Mouse (Mus musculus): ENCODE measurements around the gene St6galnac4. TPM values are rescaled to one million over a fixed set of nuclear protein-coding genes. Genes with fewer than 3 reads are reported as not detected.

St6galnac4 gene
- polyA plus RNA-seq (2015; fragmentation: Nextera tagmentation; extraction: Ambion mirVana): 7.9 and 8.5 TPM in 2 replicates

GRCm38 (mm10) chr2:32586871-32587351, at the start of gene St6galnac4:
Gene St6galnac4, plus strand, starts transcription at chr2:32587095.
- Histone ChIP-seq H3K36me3 (replicated peaks) (no peaks in the 10 kb centered on the region), H3K9ac (peak within 1 kb of the TSS; percentile 65), H3K4me2 (peak within 1 kb of the TSS; percentile 89), H3K27ac (replicated peaks) (peak within 1 kb of the TSS; percentile 54), H3K4me3 (replicated peaks) (peak within 1 kb of the TSS; percentile 64), H3K9me3 (replicated peaks) (no peaks in the 10 kb centered on the region), H3K4me1 (replicated peaks) (peaks cover 51% of the 10 kb centered on the region), H3K27me3 (peaks cover 12% of the 10 kb centered on the region)
- ATAC-seq (ENCODE audit: insufficient read depth): peak; percentile 79
- under 1% methylated on average over 37 of the region's 38 CpGs for WGBS (ENCODE audit: insufficient replicate concordance)

GRCm38 (mm10) chr2:32537360-32537905, 49.5 kb upstream of the St6galnac4 start:
- H3K9ac ChIP-seq: no peak overlapping the region
- H3K27ac ChIP-seq (replicated peaks): peak overlapping the region; percentile 64
- ATAC-seq (ENCODE audit: insufficient read depth): no peak
- peaks cover 67% of the 10 kb centered on the region for H3K27me3 ChIP-seq
- peak overlapping the region; percentile 78 for H3K4me3 ChIP-seq (replicated peaks)
- WGBS (ENCODE audit: insufficient replicate concordance): 5% methylated on average over 9 of the region's 9 CpGs
- H3K36me3 ChIP-seq (replicated peaks): no peaks in the 10 kb centered on the region
- peaks cover 38% of the 10 kb centered on the region for H3K4me1 ChIP-seq (replicated peaks)
- peak overlapping the region; percentile 100 for H3K4me2 ChIP-seq
- H3K9me3 ChIP-seq (replicated peaks): no peaks in the 10 kb centered on the region

- no peaks in the 10 kb centered on the region for H3K36me3 ChIP-seq (replicated peaks)
- peaks cover 38% of the 10 kb centered on the region for H3K4me1 ChIP-seq (replicated peaks)
- no peak overlapping the region for H3K4me3 ChIP-seq (replicated peaks)
- H3K27me3 ChIP-seq: peaks cover 67% of the 10 kb centered on the region
- no peak for ATAC-seq (ENCODE audit: insufficient read depth)
- WGBS (ENCODE audit: insufficient replicate concordance): 75% methylated on average over 5 of the region's 5 CpGs
- H3K9ac ChIP-seq: no peak overlapping the region
- no peaks in the 10 kb centered on the region for H3K9me3 ChIP-seq (replicated peaks)
- H3K27ac ChIP-seq (replicated peaks): no peak overlapping the region
- peak overlapping the region; percentile 100 for H3K4me2 ChIP-seq
Measured at GRCm38 (mm10) chr2:32537941-32538340, 49.0 kb upstream of the St6galnac4 start.

- Histone ChIP-seq H3K27ac (replicated peaks) (no peak overlapping the region), H3K36me3 (replicated peaks) (no peaks in the 10 kb centered on the region), H3K4me3 (replicated peaks) (no peak overlapping the region), H3K9ac (no peak overlapping the region), H3K4me1 (replicated peaks) (peaks cover 38% of the 10 kb centered on the region), H3K4me2 (no peak overlapping the region), H3K27me3 (peaks cover 63% of the 10 kb centered on the region), H3K9me3 (replicated peaks) (no peaks in the 10 kb centered on the region)
- ATAC-seq (ENCODE audit: insufficient read depth): no peak
- WGBS (ENCODE audit: insufficient replicate concordance): 53% methylated on average over 4 of the region's 4 CpGs
Measured at GRCm38 (mm10) chr2:32538461-32538860, 48.4 kb upstream of the St6galnac4 start.

GRCm38 (mm10) chr2:32539452-32539981, 47.4 kb upstream of the St6galnac4 start:
- H3K27ac ChIP-seq (replicated peaks): no peak overlapping the region
- no peaks in the 10 kb centered on the region for H3K9me3 ChIP-seq (replicated peaks)
- ATAC-seq (ENCODE audit: insufficient read depth): no peak
- H3K4me2 ChIP-seq: no peak overlapping the region
- 64% methylated on average over 14 of the region's 14 CpGs for WGBS (ENCODE audit: insufficient replicate concordance)
- H3K27me3 ChIP-seq: peaks cover 53% of the 10 kb centered on the region
- no peaks in the 10 kb centered on the region for H3K36me3 ChIP-seq (replicated peaks)
- H3K4me1 ChIP-seq (replicated peaks): peaks cover 32% of the 10 kb centered on the region
- no peak overlapping the region for H3K9ac ChIP-seq
- H3K4me3 ChIP-seq (replicated peaks): no peak overlapping the region

GRCm38 (mm10) chr2:32541333-32541908, 45.5 kb upstream of the St6galnac4 start:
- Histone ChIP-seq H3K9ac (no peak overlapping the region), H3K27ac (replicated peaks) (no peak overlapping the region), H3K4me2 (no peak overlapping the region), H3K4me1 (replicated peaks) (peaks cover 15% of the 10 kb centered on the region), H3K9me3 (replicated peaks) (no peaks in the 10 kb centered on the region), H3K36me3 (replicated peaks) (no peaks in the 10 kb centered on the region), H3K27me3 (peaks cover 39% of the 10 kb centered on the region), H3K4me3 (replicated peaks) (no peak overlapping the region)
- 56% methylated on average over 2 of the region's 2 CpGs for WGBS (ENCODE audit: insufficient replicate concordance)
- ATAC-seq (ENCODE audit: insufficient read depth): no peak

- Histone ChIP-seq H3K4me3 (replicated peaks) (no peak overlapping the region), H3K4me2 (no peak overlapping the region), H3K36me3 (replicated peaks) (no peaks in the 10 kb centered on the region), H3K27me3 (peaks cover 32% of the 10 kb centered on the region), H3K4me1 (replicated peaks) (peaks cover 8% of the 10 kb centered on the region), H3K9me3 (replicated peaks) (no peaks in the 10 kb centered on the region), H3K9ac (no peak overlapping the region), H3K27ac (replicated peaks) (no peak overlapping the region)
- ATAC-seq (ENCODE audit: insufficient read depth): no peak
- WGBS (ENCODE audit: insufficient replicate concordance): 23% methylated on average over 4 of the region's 4 CpGs
Measured at GRCm38 (mm10) chr2:32541986-32542573, 44.8 kb upstream of the St6galnac4 start.

- H3K4me2 ChIP-seq: no peak overlapping the region
- no peak for ATAC-seq (ENCODE audit: insufficient read depth)
- H3K4me3 ChIP-seq (replicated peaks): no peak overlapping the region
- H3K4me1 ChIP-seq (replicated peaks): peaks cover 3% of the 10 kb centered on the region
- 67% methylated on average over 3 of the region's 3 CpGs for WGBS (ENCODE audit: insufficient replicate concordance)
- no peak overlapping the region for H3K27ac ChIP-seq (replicated peaks)
- H3K27me3 ChIP-seq: peaks cover 23% of the 10 kb centered on the region
- H3K36me3 ChIP-seq (replicated peaks): no peaks in the 10 kb centered on the region
- H3K9me3 ChIP-seq (replicated peaks): no peaks in the 10 kb centered on the region
- no peak overlapping the region for H3K9ac ChIP-seq
Measured at GRCm38 (mm10) chr2:32543031-32543449, 43.9 kb upstream of the St6galnac4 start.

- Histone ChIP-seq H3K4me2 (no peak overlapping the region), H3K36me3 (replicated peaks) (no peaks in the 10 kb centered on the region), H3K4me1 (replicated peaks) (peaks cover 5% of the 10 kb centered on the region), H3K9ac (no peak overlapping the region), H3K27ac (replicated peaks) (no peak overlapping the region), H3K9me3 (replicated peaks) (no peaks in the 10 kb centered on the region), H3K4me3 (replicated peaks) (no peak overlapping the region), H3K27me3 (no peaks in the 10 kb centered on the region)
- ATAC-seq (ENCODE audit: insufficient read depth): no peak
- 70% methylated on average over 1 of the region's 1 CpGs for WGBS (ENCODE audit: insufficient replicate concordance)
Measured at GRCm38 (mm10) chr2:32546951-32547350, 39.9 kb upstream of the St6galnac4 start.

- no peak overlapping the region for H3K4me3 ChIP-seq (replicated peaks)
- no peak for ATAC-seq (ENCODE audit: insufficient read depth)
- H3K9ac ChIP-seq: no peak overlapping the region
- no peak overlapping the region for H3K4me2 ChIP-seq
- no peaks in the 10 kb centered on the region for H3K36me3 ChIP-seq (replicated peaks)
- 70% methylated on average over 5 of the region's 5 CpGs for WGBS (ENCODE audit: insufficient replicate concordance)
- no peaks in the 10 kb centered on the region for H3K27me3 ChIP-seq
- H3K9me3 ChIP-seq (replicated peaks): no peaks in the 10 kb centered on the region
- peaks cover 5% of the 10 kb centered on the region for H3K4me1 ChIP-seq (replicated peaks)
- no peak overlapping the region for H3K27ac ChIP-seq (replicated peaks)
Measured at GRCm38 (mm10) chr2:32547380-32547779, 39.5 kb upstream of the St6galnac4 start.

- 51% methylated on average over 7 of the region's 7 CpGs for WGBS (ENCODE audit: insufficient replicate concordance)
- Histone ChIP-seq H3K9me3 (replicated peaks) (no peaks in the 10 kb centered on the region), H3K4me1 (replicated peaks) (peaks cover 5% of the 10 kb centered on the region), H3K36me3 (replicated peaks) (no peaks in the 10 kb centered on the region), H3K27me3 (no peaks in the 10 kb centered on the region), H3K4me3 (replicated peaks) (no peak overlapping the region), H3K4me2 (no peak overlapping the region), H3K9ac (no peak overlapping the region), H3K27ac (replicated peaks) (no peak overlapping the region)
- ATAC-seq (ENCODE audit: insufficient read depth): no peak
Measured at GRCm38 (mm10) chr2:32547964-32548739, 38.7 kb upstream of the St6galnac4 start.

Data from liver, embryonic 15.5 days (tissue).